Mouse (Mus musculus) liver, embryonic 15.5 days (tissue): ENCODE measurements around the gene Cbfb. TPM values are rescaled to one million over a fixed set of nuclear protein-coding genes. Genes with fewer than 3 reads are reported as not detected.

Experiments used
- ATAC-seq: fragments of 200-750 bp; cut with Nextera tagmentation; 2 replicates; pipeline ENCODE4 v1.8.0; 2017; ENCODE audit warnings: moderate number of reproducible peaks, mild to moderate bottlenecking, moderate library complexity; ENCODE audit not compliant: insufficient read depth
- H3K27ac ChIP-seq: fragments of 300-500 bp; sonication (generic); replicated peaks from 2 replicates; pipeline ENCODE4 v1.5.1; 2015; ENCODE audit warnings: mild to moderate bottlenecking, inconsistent platforms
- H3K27me3 ChIP-seq: fragments of 300-500 bp; sonication (generic); 2 replicates; pipeline ENCODE4 v1.6.1; 2015; ENCODE audit warnings: mild to moderate bottlenecking, inconsistent platforms
- H3K36me3 ChIP-seq: fragments of 300-500 bp; sonication (generic); replicated peaks from 2 replicates; pipeline ENCODE4 v1.6.1; 2015; ENCODE audit warnings: moderate library complexity, mild to moderate bottlenecking, inconsistent platforms
- H3K4me1 ChIP-seq: fragments of 300-500 bp; sonication (generic); replicated peaks from 2 replicates; pipeline ENCODE4 v1.6.1; 2015; ENCODE audit warnings: inconsistent platforms
- H3K4me2 ChIP-seq: fragments of 300-500 bp; sonication (generic); 2 replicates; pipeline ENCODE4 v1.6.1; 2015; ENCODE audit warnings: moderate library complexity, mild to moderate bottlenecking, inconsistent platforms
- H3K4me3 ChIP-seq: fragments of 300-500 bp; sonication (generic); replicated peaks from 2 replicates; pipeline ENCODE4 v1.5.1; 2015; ENCODE audit warnings: mild to moderate bottlenecking, inconsistent platforms
- H3K9ac ChIP-seq: fragments of 300-500 bp; sonication (generic); 2 replicates; pipeline ENCODE4 v1.6.1; 2015; ENCODE audit warnings: moderate library complexity, mild to moderate bottlenecking, inconsistent platforms
- H3K9me3 ChIP-seq: fragments of 300-500 bp; sonication (generic); replicated peaks from 2 replicates; pipeline ENCODE4 v1.6.1; 2016; ENCODE audit warnings: inconsistent platforms
- WGBS: fragments of 180-500 bp; shearing (Covaris S2); methylation state at CpG from one replicate; pipeline ENCODE4 v1.1.7; 2015; ENCODE audit warnings: mixed read lengths; ENCODE audit not compliant: insufficient replicate concordance; 5-methylcytosine and 5-hydroxymethylcytosine counted together
- polyA plus RNA-seq: library from polyadenylated mRNA; unstranded; fragments of >200 nt; fragmentation: Nextera tagmentation; extraction: Ambion mirVana; gene quantifications from 2 replicates; pipeline ENCODE4 v1.2.1, GENCODE M21; 2015

Cbfb gene
- polyA plus RNA-seq, 1 experiment from 2014 or later = 6.5 TPM

DNA sequence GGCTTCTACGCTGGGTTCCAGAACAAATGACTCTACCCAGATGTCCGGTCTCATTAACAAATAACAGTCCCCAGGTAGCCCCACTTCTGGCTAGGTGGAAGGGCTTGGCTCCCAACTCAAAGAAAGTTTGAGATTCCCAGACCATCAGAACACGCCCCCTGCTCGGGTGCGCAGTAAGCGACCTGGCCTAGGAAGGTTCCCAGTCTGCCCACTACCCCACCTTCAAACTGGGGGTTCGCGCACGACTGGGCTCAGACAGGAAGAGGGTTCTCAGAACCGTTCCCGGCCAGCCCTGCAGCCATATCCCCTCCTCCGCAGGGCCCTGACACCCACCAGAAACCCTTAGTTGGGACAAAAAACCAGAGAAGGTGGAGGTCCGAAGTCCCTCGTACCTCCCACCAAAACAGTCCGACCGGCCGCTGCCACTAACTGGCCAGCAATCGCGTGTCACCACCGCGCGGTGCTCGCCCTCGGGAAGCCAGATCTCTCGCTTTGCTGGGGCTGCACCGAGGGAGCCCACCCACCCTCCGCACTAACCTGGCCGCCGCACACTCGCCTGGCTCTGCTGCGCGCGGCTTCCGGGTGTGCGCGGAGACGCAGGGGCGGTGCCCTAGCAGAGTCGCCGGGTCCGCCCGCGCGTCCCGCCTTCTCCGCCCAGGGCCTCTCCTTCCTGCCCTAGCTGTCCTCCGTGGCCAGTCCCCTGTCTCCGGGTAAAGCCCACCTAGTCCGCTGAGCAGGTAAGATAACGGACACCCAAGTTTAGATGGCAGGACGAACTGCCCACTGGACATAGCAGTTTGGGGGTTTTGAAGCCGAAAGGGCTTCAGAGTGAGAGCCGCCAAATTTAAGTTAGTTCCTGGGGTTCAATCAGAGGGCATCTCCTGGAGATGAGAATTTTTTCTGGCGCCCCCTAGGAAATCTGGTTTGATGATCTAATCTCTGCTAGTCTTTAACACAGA, 93.8 kb downstream of the Cbfb start, which contains the start of the genes Tradd and Fbxl8:
Gene Tradd (minus strand): TSS at position 586 of the 959 bp plus-strand sequence.
Gene Fbxl8 (plus strand): TSS at position 625 of the 959 bp plus-strand sequence.
- Histone ChIP-seq H3K9ac (peak within 1 kb of the TSS; percentile 80), H3K36me3 (no peaks in the 10 kb centered on the region), H3K4me3 (peak within 1 kb of the TSS; percentile 74), H3K9me3 (no peaks in the 10 kb centered on the region), H3K27me3 (peaks cover 93% of the 10 kb centered on the region), H3K4me1 (peaks cover 67% of the 10 kb centered on the region), H3K4me2 (peak within 1 kb of the TSS; percentile 97), H3K27ac (peak within 1 kb of the TSS; percentile 31; the same call in 1 of the 2 replicates)
- ATAC-seq = peak; percentile 81
- 1% methylated on average over 54 of the region's 54 CpGs for WGBS

DNA sequence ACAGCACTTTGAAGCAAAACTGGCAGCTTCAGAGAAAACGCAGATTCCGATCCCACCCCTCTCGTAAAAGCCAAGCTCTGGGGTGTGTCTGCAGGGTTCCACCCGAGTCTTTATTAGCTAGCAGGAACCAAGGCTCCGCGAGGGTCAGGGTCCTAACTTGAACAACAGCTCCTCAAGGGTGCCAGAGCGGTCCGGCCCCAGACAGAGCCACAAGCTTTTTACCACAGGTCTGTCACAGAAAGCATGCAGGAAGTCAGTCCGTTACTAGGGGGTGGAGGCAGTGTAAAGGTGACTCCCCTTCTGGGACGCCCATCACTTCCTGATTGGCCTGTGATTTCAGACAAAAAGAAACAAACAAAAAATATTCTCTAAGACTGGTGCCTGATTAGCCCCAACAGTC, 94.7 kb downstream of the Cbfb start:
- Histone ChIP-seq H3K27ac (no peak overlapping the region), H3K9me3 (no peaks in the 10 kb centered on the region), H3K4me3 (peak overlapping the region; percentile 74), H3K4me1 (peaks cover 67% of the 10 kb centered on the region), H3K27me3 (peaks cover 93% of the 10 kb centered on the region), H3K4me2 (peak overlapping the region; percentile 97), H3K9ac (peak overlapping the region; percentile 80; the same call in 1 of the 2 replicates), H3K36me3 (no peaks in the 10 kb centered on the region)
- WGBS = 8% methylated on average over 10 of the region's 10 CpGs
- ATAC-seq = no peak

DNA sequence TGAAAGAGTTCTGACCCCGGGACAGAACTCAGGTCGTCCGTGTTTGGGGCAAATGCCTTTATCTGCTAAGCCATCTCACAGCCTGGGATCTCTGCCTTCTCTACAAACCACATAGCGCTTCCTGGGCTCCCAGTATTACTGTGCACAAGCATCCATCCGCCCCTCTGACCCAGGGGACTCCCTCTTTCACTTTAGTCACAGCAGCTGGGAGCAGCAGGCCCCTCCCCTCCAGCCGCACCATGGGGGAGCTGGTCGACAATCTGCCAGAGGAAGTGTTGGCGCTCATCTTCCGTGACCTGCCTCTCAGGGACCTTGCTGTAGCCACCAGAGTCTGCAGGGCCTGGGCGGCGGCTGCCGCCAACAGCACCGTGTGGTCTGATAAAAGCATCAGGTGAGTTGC, 96.3 kb downstream of the Cbfb start:
- no peaks in the 10 kb centered on the region for H3K9me3 ChIP-seq
- 26% methylated on average over 13 of the region's 13 CpGs for WGBS
- no peaks in the 10 kb centered on the region for H3K36me3 ChIP-seq
- peaks cover 94% of the 10 kb centered on the region for H3K27me3 ChIP-seq
- H3K4me1 ChIP-seq = peaks cover 62% of the 10 kb centered on the region
- no peak overlapping the region for H3K4me2 ChIP-seq
- H3K9ac ChIP-seq = no peak overlapping the region
- no peak overlapping the region for H3K4me3 ChIP-seq
- H3K27ac ChIP-seq = no peak overlapping the region
- ATAC-seq = no peak

Other genes with a start within 250 kb of the Cbfb start
- 2.3 and 3.8 TPM in 2 replicates for gene Ces2e, start 244.4 kb upstream of the Cbfb start, polyA plus RNA-seq
- gene Ces2f, start 223.3 kb upstream of the Cbfb start, polyA plus RNA-seq = not detected in 2 replicates
- gene Ces2g, start 209.0 kb upstream of the Cbfb start, polyA plus RNA-seq = 21.1 TPM in 2 replicates
- not detected in 2 replicates for gene Ces2h, start 169.8 kb upstream of the Cbfb start, polyA plus RNA-seq
- gene Ces3a, start 122.1 kb upstream of the Cbfb start, polyA plus RNA-seq = 0.58 and 0.97 TPM in 2 replicates
- gene Ces3b, start 86.9 kb upstream of the Cbfb start, polyA plus RNA-seq = not detected in 2 replicates
- not detected in 2 replicates for gene Ces4a, start 38.9 kb upstream of the Cbfb start, polyA plus RNA-seq
- gene D230025D16Rik, start 54.5 kb downstream of the Cbfb start, polyA plus RNA-seq = 16.9 and 20.3 TPM in 2 replicates
- gene B3gnt9, start 84.5 kb downstream of the Cbfb start, polyA plus RNA-seq = 2.3 and 2.4 TPM in 2 replicates
- gene Tradd, start 93.9 kb downstream of the Cbfb start, polyA plus RNA-seq = 14.9 and 15.5 TPM in 2 replicates
- gene Fbxl8, start 94.0 kb downstream of the Cbfb start, polyA plus RNA-seq = 1.2 and 1.3 TPM in 2 replicates
- not detected in 2 replicates for gene Hsf4, start 99.1 kb downstream of the Cbfb start, polyA plus RNA-seq
- 0.22 and 0.30 TPM in 2 replicates for gene Nol3, start 105.5 kb downstream of the Cbfb start, polyA plus RNA-seq
- gene 4931428F04Rik, start 119.2 kb downstream of the Cbfb start, polyA plus RNA-seq = 0.59 and 0.68 TPM in 2 replicates
- 6.0 and 6.7 TPM in 2 replicates for gene Exoc3l, start 125.4 kb downstream of the Cbfb start, polyA plus RNA-seq
- gene E2f4, start 127.0 kb downstream of the Cbfb start, polyA plus RNA-seq = 197 and 211 TPM in 2 replicates
- gene Elmo3, start 134.9 kb downstream of the Cbfb start, polyA plus RNA-seq = 3.4 and 4.4 TPM in 2 replicates
- gene Lrrc29, start 155.6 kb downstream of the Cbfb start, polyA plus RNA-seq = 10.4 and 11.8 TPM in 2 replicates
- 91.2 and 91.8 TPM in 2 replicates for gene Tmem208, start 155.7 kb downstream of the Cbfb start, polyA plus RNA-seq
- gene Fhod1, start 177.3 kb downstream of the Cbfb start, polyA plus RNA-seq = 0.53 and 0.70 TPM in 2 replicates
- gene Slc9a5, start 178.2 kb downstream of the Cbfb start, polyA plus RNA-seq = 0.13 TPM in 2 replicates
- not detected in 2 replicates for gene Plekhg4, start 202.6 kb downstream of the Cbfb start, polyA plus RNA-seq
- not detected in 2 replicates for gene Kctd19, start 242.8 kb downstream of the Cbfb start, polyA plus RNA-seq
- gene Lrrc36, start 242.9 kb downstream of the Cbfb start, polyA plus RNA-seq = 0.12 and 0.13 TPM in 2 replicates